Mouse (Mus musculus) kidney, adult 2 months (tissue): ENCODE data around the gene Krt81.

ENCODE experiments used
- CTCF ChIP-seq: fragments of 200-500 bp; conservative IDR thresholded peaks from 2 replicates; pipeline ENCODE4 v1.5.1; 2011; ENCODE audit warnings: low read depth, mild to moderate bottlenecking, control low read depth, low read length, moderate library complexity, mixed read lengths; ENCODE audit not compliant: insufficient read depth, insufficient read length
- POLR2A ChIP-seq: fragments of 200-500 bp; IDR thresholded peaks from one replicate; pipeline ENCODE4 v1.6.1; 2011; ENCODE audit warnings: low read depth, low read length, control low read depth

DNA sequence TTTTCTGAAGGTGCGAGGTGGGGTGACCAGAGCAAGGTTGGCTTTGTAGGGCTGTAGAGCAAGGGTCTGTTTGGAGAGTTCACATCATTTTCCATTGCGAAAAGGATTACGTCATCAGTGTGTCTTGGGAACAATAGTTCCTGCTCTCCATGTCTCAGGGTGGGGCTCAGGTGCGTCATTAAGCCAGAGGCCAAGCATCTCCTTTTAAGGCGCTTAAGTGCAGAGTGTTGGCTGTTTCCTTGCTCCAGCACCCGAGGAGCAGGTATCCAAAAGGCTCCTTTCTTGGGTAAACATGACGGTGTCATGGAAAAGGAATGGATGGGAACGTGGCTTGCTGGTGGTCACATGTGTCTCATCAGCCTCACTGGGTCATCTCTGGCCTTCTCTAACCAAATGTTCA is 8.8 kb downstream of the Krt81 start:
- TF ChIP-seq POLR2A (no peak), CTCF (no peak)
